Mouse (Mus musculus): ENCODE measurements around the gene Serpinb9d.
"Not testable (repeated sequence)": the region's sequence is repeated elsewhere in the genome, so short reads cannot be mapped to it uniquely, and the experiment has no call there.

Serpinb9d gene

GRCm38 (mm10) chr13:33192659-33193058, at the start of gene Serpinb9d:
TSS of gene Serpinb9d (plus strand) at chr13:33192959.
- no peak for DNase-seq (ENCODE audit: low spot score)

- no peak for DNase-seq (ENCODE audit: low spot score)
Measured at GRCm38 (mm10) chr13:33159642-33160041, 33.1 kb upstream of the Serpinb9d start, which contains the start of gene Serpinb9c. TSS of gene Serpinb9c (minus strand) at chr13:33159742.

- not testable (repeated sequence) for DNase-seq (ENCODE audit: low spot score)
Measured at GRCm38 (mm10) chr13:33190486-33190885, 2.3 kb upstream of the Serpinb9d start.

GRCm38 (mm10) chr13:33199740-33200139, 7.0 kb downstream of the Serpinb9d start:
- peak; percentile 11 for DNase-seq (ENCODE audit: low spot score)

GRCm38 (mm10) chr13:33249312-33249711, 56.6 kb downstream of the Serpinb9d start, which contains the start of gene Serpinb9e:
TSS of gene Serpinb9e (plus strand) at chr13:33249612.
- DNase-seq (ENCODE audit: low spot score): not testable (repeated sequence)

All from layer of hippocampus, adult 11-12 months (tissue).